Mouse (Mus musculus) megakaryocyte, embryonic 14.5 days (primary cell): ENCODE results near the gene Hspbp1.

Experiments used
- FLI1 ChIP-seq: IDR thresholded peaks from 2 replicates; pipeline ENCODE4 v1.6.1; 2012; ENCODE audit warnings: low read length, inconsistent platforms, mixed read lengths
- GATA1 ChIP-seq: IDR thresholded peaks from 3 replicates; pipeline ENCODE4 v1.6.1; 2012; ENCODE audit warnings: mixed read lengths, low read length, inconsistent platforms, borderline replicate concordance

GRCm38 (mm10) chr7:4631031-4631430 lies 53.8 kb downstream of the Hspbp1 start, which contains the start of gene Tmem86b:
- TF ChIP-seq GATA1 = no peak
- TF ChIP-seq FLI1 = no peak
